Mouse (Mus musculus) heart, embryonic 15.5 days (tissue): ENCODE results near the gene Gsdma2. TPM values are rescaled to one million over a fixed set of nuclear protein-coding genes. Genes with fewer than 3 reads are reported as not detected.

Source experiments
- ATAC-seq: fragments of 200-750 bp; cut with Nextera tagmentation; replicated peaks from 2 replicates; pipeline ENCODE4 v1.8.0; 2017; ENCODE audit warnings: low read depth, moderate TSS enrichment; ENCODE audit not compliant: insufficient number of reproducible peaks, insufficient read depth, low FRiP score
- H3K27ac ChIP-seq: fragments of 300-500 bp; sonication (generic); 2 replicates; pipeline ENCODE4 v1.5.1; 2015; ENCODE audit warnings: mild to moderate bottlenecking, inconsistent platforms
- H3K27me3 ChIP-seq: fragments of 300-500 bp; sonication (generic); 2 replicates; pipeline ENCODE4 v1.6.1; 2015; ENCODE audit warnings: inconsistent platforms
- H3K36me3 ChIP-seq: fragments of 300-500 bp; sonication (generic); 2 replicates; pipeline ENCODE4 v1.6.1; 2015; ENCODE audit warnings: mild to moderate bottlenecking, inconsistent platforms
- H3K4me1 ChIP-seq: fragments of 300-500 bp; sonication (generic); replicated peaks from 2 replicates; pipeline ENCODE4 v1.6.1; 2015; ENCODE audit warnings: inconsistent platforms
- H3K4me2 ChIP-seq: fragments of 300-500 bp; sonication (generic); 2 replicates; pipeline ENCODE4 v1.6.1; 2015; ENCODE audit warnings: inconsistent platforms, mild to moderate bottlenecking, moderate library complexity
- H3K4me3 ChIP-seq: fragments of 300-500 bp; sonication (generic); 2 replicates; pipeline ENCODE4 v1.5.1; 2015; ENCODE audit warnings: mild to moderate bottlenecking, inconsistent platforms
- H3K9ac ChIP-seq: fragments of 300-500 bp; sonication (generic); 2 replicates; pipeline ENCODE4 v1.6.1; 2015; ENCODE audit warnings: mild to moderate bottlenecking, inconsistent platforms
- H3K9me3 ChIP-seq: fragments of 300-500 bp; sonication (generic); replicated peaks from 2 replicates; pipeline ENCODE4 v1.6.1; 2016; ENCODE audit warnings: inconsistent platforms
- WGBS: fragments of 180-500 bp; shearing (Covaris S2); methylation state at CpG from one replicate; pipeline ENCODE4 v1.1.7; 2015; ENCODE audit warnings: mixed read lengths; 5-methylcytosine and 5-hydroxymethylcytosine counted together
- polyA plus RNA-seq: library from polyadenylated mRNA; unstranded; fragments of >200 nt; fragmentation: Nextera tagmentation; extraction: Ambion mirVana; gene quantifications from 2 replicates; pipeline ENCODE4 v1.2.1, GENCODE M21; 2015

Gene Gsdma2
- polyA plus RNA-seq, 1 experiment from 2014 or later: not detected

DNA sequence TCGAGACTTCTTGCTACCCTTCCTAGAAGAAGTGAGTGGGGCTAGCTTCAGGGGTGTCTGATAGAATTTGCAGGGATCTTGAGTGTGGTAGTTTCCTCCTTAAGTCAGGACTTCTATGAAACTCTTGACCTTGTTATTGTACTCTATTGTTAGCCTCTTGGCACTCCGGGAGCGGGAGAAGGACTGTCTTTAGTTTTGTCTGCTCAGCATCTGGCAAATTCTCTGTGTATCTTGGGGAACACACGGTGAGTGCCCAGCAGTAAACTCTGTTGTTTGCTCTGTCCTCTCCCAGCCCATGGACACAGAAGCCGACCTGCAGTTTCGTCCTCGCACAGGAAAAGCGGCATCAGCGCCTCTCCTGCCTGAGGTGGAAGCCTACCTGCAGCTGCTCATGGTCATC is 39.1 kb downstream of the Gsdma2 start:
- no peak overlapping the region for H3K4me3 ChIP-seq
- no peak overlapping the region for H3K27ac ChIP-seq
- WGBS: 90% methylated on average over 9 of the region's 9 CpGs
- peaks cover 51% of the 10 kb centered on the region for H3K36me3 ChIP-seq
- H3K4me1 ChIP-seq: peaks cover 16% of the 10 kb centered on the region
- H3K9me3 ChIP-seq: no peaks in the 10 kb centered on the region
- H3K27me3 ChIP-seq: no peaks in the 10 kb centered on the region
- H3K9ac ChIP-seq: no peak overlapping the region
- ATAC-seq: no peak
- no peak overlapping the region for H3K4me2 ChIP-seq

DNA sequence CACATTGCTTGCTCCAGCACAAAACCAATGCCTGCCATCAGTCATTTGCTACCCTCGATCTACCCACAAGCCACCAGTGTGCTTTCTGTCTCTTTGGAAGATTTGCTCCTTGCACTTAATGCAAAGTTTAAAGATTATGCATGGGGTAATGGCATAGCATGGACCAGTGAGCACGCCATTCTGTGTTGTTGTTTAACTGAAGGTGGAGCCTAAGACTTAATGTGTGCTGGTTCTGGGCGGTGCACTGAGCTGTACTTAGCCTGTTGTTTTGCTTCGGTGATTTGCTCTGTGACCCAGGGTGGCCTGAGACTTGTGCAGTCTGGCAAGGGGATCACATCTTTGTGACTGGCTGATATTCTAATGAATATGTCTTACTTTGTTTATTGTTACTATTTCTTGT is 40.4 kb downstream of the Gsdma2 start:
- 90% methylated on average over 4 of the region's 4 CpGs for WGBS
- no peaks in the 10 kb centered on the region for H3K27me3 ChIP-seq
- H3K27ac ChIP-seq: no peak overlapping the region
- H3K9ac ChIP-seq: no peak overlapping the region
- H3K4me3 ChIP-seq: no peak overlapping the region
- H3K9me3 ChIP-seq: no peaks in the 10 kb centered on the region
- peaks cover 9% of the 10 kb centered on the region for H3K4me1 ChIP-seq
- H3K36me3 ChIP-seq: peaks cover 65% of the 10 kb centered on the region
- ATAC-seq: no peak
- no peak overlapping the region for H3K4me2 ChIP-seq

DNA sequence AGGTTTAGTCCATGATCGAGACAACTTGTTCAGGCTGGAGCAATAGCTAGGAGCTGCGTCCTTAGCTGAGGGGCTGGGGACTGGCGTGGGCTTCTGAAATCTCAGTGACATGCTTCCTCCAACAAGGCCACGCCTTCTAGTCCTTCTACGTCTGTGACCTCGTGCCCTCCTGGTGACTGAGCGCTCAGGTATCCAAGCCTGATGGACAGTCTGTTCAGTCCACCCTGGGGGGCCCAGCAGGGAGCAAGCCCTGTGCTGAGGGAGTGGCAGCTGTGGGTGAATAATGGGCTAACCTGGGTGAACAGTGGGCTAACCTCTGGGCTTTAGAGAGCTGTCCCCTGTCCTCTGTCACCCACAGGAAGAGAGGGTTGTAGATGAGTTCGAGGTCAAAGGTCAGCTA is 41.5 kb downstream of the Gsdma2 start:
- H3K36me3 ChIP-seq: peaks cover 75% of the 10 kb centered on the region
- no peak overlapping the region for H3K27ac ChIP-seq
- H3K4me2 ChIP-seq: no peak overlapping the region
- H3K27me3 ChIP-seq: no peaks in the 10 kb centered on the region
- peaks cover 9% of the 10 kb centered on the region for H3K4me1 ChIP-seq
- WGBS: 82% methylated on average over 8 of the region's 8 CpGs
- no peak for ATAC-seq
- H3K9ac ChIP-seq: no peak overlapping the region
- no peaks in the 10 kb centered on the region for H3K9me3 ChIP-seq
- no peak overlapping the region for H3K4me3 ChIP-seq

DNA sequence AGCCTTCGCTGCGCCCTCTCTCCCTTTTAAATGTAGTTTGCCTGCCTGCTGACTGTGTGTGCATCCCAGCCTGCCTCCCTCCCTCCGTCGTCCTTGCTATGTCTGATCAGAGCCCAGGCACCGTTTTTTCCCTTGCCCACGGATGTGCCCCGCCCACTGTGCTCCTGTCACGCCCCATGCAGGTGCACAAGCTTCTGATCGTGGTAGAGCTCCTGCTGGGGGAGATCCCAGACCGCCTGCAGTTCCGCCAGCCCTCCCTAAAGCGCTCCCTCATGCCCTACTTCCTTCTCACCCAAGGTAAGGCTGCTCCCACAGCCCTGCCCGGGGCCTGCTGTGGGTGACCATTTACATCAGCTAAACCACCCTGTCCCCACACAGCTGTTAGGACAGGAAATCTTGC is 46.6 kb downstream of the Gsdma2 start:
- Histone ChIP-seq H3K4me3 (no peak overlapping the region), H3K9ac (no peak overlapping the region), H3K27ac (no peak overlapping the region), H3K4me2 (no peak overlapping the region), H3K36me3 (peaks cover 70% of the 10 kb centered on the region), H3K4me1 (peaks cover 15% of the 10 kb centered on the region), H3K27me3 (no peaks in the 10 kb centered on the region), H3K9me3 (no peaks in the 10 kb centered on the region)
- 74% methylated on average over 13 of the region's 13 CpGs for WGBS
- ATAC-seq: no peak

DNA sequence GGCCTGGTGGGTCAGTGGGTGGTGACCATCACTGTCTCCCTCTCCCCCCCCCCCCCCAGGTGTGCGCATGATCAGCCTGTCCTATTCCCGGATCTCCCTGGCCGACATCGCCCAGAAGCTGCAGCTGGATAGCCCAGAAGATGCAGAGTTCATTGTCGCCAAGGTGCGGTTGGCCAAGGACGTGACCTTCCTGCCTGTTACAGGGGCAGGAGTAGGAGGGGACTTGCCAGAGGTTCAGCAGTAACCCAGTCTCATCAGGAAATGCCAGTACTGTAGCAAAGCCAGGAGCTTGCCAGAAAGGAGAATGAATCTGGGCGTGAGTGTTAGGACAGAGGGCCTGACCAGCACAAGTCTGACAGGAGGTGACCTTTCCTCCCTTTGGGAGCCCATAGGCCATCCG is 47.2 kb downstream of the Gsdma2 start:
- Histone ChIP-seq H3K36me3 (peaks cover 67% of the 10 kb centered on the region), H3K27me3 (no peaks in the 10 kb centered on the region), H3K4me2 (no peak overlapping the region), H3K27ac (no peak overlapping the region), H3K4me1 (peaks cover 15% of the 10 kb centered on the region), H3K9me3 (no peaks in the 10 kb centered on the region), H3K9ac (no peak overlapping the region), H3K4me3 (no peak overlapping the region)
- 82% methylated on average over 9 of the region's 9 CpGs for WGBS
- no peak for ATAC-seq

- H3K36me3 ChIP-seq: peaks cover 64% of the 10 kb centered on the region
- WGBS: 67% methylated on average over 9 of the region's 9 CpGs
Observed at GRCm38 (mm10) chr11:98694301-98694700, 47.7 kb downstream of the Gsdma2 start.

GRCm38 (mm10) chr11:98695408-98695807 is 48.8 kb downstream of the Gsdma2 start:
- no peak for ATAC-seq
- Histone ChIP-seq H3K36me3 (peaks cover 53% of the 10 kb centered on the region), H3K27ac (no peak overlapping the region)

More at GRCm38 (mm10) chr11:98694301-98694700, 47.7 kb downstream of the Gsdma2 start:
- ATAC-seq: no peak
- no peaks in the 10 kb centered on the region for H3K27me3 ChIP-seq
- H3K4me2 ChIP-seq: no peak overlapping the region
- no peak overlapping the region for H3K27ac ChIP-seq
- no peak overlapping the region for H3K4me3 ChIP-seq
- peaks cover 15% of the 10 kb centered on the region for H3K4me1 ChIP-seq
- H3K9ac ChIP-seq: no peak overlapping the region
- H3K9me3 ChIP-seq: no peaks in the 10 kb centered on the region

DNA sequence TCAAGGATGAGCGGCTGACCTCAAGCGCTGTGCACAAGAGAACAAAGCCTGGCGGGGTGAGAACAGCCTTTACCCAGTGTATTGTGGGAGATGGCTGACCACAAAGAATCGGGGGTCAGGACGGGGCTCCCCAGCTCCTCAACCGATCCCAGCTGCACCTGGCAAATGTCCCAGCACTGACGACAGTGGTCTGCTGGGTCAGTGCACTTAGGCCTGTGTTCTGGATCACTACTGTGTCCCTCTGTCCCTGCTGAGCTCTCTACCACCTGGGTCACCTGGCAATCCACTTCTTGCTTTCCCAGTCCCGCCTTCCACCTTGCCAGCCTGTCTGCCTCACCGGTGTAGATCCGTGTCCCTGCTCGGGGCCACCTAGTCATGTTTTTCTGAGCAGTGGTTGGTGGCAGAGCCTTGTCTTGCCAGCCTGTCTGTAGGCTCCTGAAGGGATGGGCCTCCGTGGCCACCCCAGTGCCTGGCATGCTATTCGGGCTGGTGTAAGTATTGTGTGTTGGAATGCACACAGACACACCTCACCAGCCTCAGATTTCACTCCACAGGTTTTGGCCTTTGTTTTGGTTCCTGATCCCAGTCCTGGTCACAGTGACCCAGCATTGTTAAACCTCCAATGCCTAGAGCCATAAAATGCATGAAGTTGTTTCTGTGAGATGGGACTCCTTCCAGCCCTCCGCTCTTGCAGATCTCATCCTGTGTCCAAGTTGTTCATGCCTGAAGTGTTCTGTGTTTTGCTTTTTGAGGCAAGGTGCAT is 50.1 kb downstream of the Gsdma2 start:
- Histone ChIP-seq H3K9me3 (no peaks in the 10 kb centered on the region), H3K4me3 (no peak overlapping the region), H3K4me2 (no peak overlapping the region), H3K36me3 (peaks cover 40% of the 10 kb centered on the region), H3K9ac (no peak overlapping the region), H3K4me1 (peaks cover 25% of the 10 kb centered on the region), H3K27me3 (0 out of 2 replicates have a peak, but pooled peaks cover 3% of the 10 kb centered on the region), H3K27ac (peak overlapping the region; percentile 2; the same call in 1 of the 2 replicates)
- 82% methylated on average over 14 of the region's 14 CpGs for WGBS
- ATAC-seq: no peak

More at GRCm38 (mm10) chr11:98695408-98695807, 48.8 kb downstream of the Gsdma2 start:
- Histone ChIP-seq H3K4me1 (peaks cover 19% of the 10 kb centered on the region), H3K9me3 (no peaks in the 10 kb centered on the region), H3K4me2 (no peak overlapping the region), H3K4me3 (no peak overlapping the region), H3K27me3 (0 out of 2 replicates have a peak, but pooled peaks cover 3% of the 10 kb centered on the region), H3K9ac (no peak overlapping the region)
- WGBS: 70% methylated on average over 14 of the region's 14 CpGs

GRCm38 (mm10) chr11:98697225-98697624 is 50.7 kb downstream of the Gsdma2 start:
- 86% methylated on average over 12 of the region's 12 CpGs for WGBS
- H3K9ac ChIP-seq: no peak overlapping the region
- H3K4me1 ChIP-seq: peaks cover 25% of the 10 kb centered on the region

GRCm38 (mm10) chr11:98698849-98699640 is 52.5 kb downstream of the Gsdma2 start:
- Histone ChIP-seq H3K9ac (no peak overlapping the region), H3K36me3 (peaks cover 16% of the 10 kb centered on the region), H3K27me3 (0 out of 2 replicates have a peak, but pooled peaks cover 3% of the 10 kb centered on the region), H3K4me3 (no peak overlapping the region), H3K4me1 (peaks cover 21% of the 10 kb centered on the region), H3K9me3 (no peaks in the 10 kb centered on the region), H3K4me2 (no peak overlapping the region), H3K27ac (no peak overlapping the region)
- 80% methylated on average over 16 of the region's 16 CpGs for WGBS
- ATAC-seq: no peak

More at GRCm38 (mm10) chr11:98697225-98697624, 50.7 kb downstream of the Gsdma2 start:
- H3K4me3 ChIP-seq: no peak overlapping the region
- H3K4me2 ChIP-seq: no peak overlapping the region
- peaks cover 34% of the 10 kb centered on the region for H3K36me3 ChIP-seq
- H3K27ac ChIP-seq: no peak overlapping the region
- H3K27me3 ChIP-seq: 0 out of 2 replicates have a peak, but pooled peaks cover 3% of the 10 kb centered on the region
- ATAC-seq: no peak
- no peaks in the 10 kb centered on the region for H3K9me3 ChIP-seq

GRCm38 (mm10) chr11:98699911-98700310 is 53.4 kb downstream of the Gsdma2 start:
- H3K4me3 ChIP-seq: no peak overlapping the region
- H3K9ac ChIP-seq: no peak overlapping the region
- H3K27ac ChIP-seq: no peak overlapping the region
- no peak overlapping the region for H3K4me2 ChIP-seq
- H3K27me3 ChIP-seq: 0 out of 2 replicates have a peak, but pooled peaks cover 3% of the 10 kb centered on the region
- H3K36me3 ChIP-seq: peaks cover 8% of the 10 kb centered on the region
- H3K4me1 ChIP-seq: peaks cover 19% of the 10 kb centered on the region
- no peak for ATAC-seq
- no peaks in the 10 kb centered on the region for H3K9me3 ChIP-seq
- 24% methylated on average over 4 of the region's 4 CpGs for WGBS
